Mouse (Mus musculus): ENCODE results near the gene Pcgf1.

Pcgf1 gene

GRCm38 (mm10) chr6:83077630-83078323, at the start of gene Pcgf1:
TSS of gene Pcgf1 (plus strand) at chr6:83077869.
- no peak for DNase-seq (ENCODE audit: low read depth, low spot score)

DNA sequence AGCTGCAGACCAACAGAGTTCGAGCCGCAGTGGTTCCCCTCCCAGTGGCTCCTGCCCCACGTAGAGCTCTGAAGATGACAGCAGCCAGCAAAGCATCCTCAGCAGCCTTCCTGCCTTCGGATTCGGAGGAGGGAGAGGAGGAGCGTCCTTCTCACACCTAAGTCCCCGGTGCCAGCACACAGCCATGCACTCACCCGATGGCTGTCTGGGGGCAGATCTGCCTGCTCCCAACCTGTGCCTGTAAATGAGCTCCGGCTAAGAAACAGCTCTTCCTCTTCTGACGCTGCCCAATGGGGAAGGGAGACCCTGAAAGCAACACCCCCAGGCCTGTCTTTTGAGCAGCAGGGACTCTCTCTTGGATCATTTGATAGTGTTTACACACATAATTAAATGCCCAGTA, 47.9 kb upstream of the Pcgf1 start:
- no peak for DNase-seq (ENCODE audit: low read depth, low spot score)

DNA sequence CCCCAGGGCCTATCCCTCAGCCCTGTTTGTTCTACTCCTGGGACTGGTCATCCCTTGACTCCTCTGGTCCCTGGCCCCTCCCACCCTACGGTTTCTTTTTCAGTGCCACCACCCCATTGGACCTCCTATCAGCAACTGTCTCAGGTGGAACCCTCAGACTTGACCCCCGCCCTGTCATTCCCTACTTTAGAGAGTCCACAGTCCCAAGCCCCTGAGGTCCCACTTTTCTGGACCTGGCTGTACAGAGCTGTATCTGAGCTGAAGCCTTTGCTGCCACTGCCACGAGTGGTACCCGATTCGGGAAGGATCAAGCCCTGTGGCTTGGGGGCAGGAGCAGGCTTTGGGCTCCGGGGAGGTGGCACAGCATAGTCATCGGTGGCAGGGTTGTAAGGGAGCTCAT, 46.6 kb upstream of the Pcgf1 start:
- no peak for DNase-seq (ENCODE audit: low read depth, low spot score)

DNA sequence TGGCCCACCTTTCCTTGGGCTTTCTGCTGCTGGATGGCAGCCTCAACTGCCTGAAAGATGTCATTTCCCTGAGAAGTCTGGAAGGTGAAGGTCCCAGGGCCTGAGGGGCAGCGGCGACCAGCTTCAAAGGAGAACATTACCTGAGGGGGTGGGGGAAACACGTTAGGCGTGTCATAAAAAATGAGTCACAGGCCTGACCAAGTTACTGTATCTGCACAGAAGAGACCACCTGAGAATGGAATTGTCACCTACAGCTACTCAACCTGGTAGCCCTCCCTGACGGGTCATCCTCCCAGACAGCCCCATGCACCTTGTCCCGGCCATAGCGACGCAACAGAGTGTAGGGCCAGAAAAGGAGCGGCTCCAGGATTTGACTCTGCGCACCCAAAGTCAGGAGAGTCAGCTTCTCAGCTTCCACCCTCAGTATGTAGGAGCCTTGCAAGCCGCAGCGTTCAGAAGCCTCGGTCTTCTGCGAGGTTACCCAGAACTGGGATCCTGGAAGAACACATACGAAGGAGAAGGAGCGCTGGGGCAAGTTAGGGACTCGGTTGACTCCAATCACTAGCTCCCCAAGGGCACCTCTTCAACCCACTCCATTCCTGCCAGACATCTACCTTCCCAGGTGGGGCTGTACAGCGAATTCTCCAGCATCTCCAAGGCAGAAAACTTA, 45.6 kb upstream of the Pcgf1 start:
- DNase-seq (ENCODE audit: low read depth, low spot score), result no peak

- no peak for DNase-seq (ENCODE audit: low read depth, low spot score)
Observed at GRCm38 (mm10) chr6:83032769-83033191, 44.9 kb upstream of the Pcgf1 start.

DNA sequence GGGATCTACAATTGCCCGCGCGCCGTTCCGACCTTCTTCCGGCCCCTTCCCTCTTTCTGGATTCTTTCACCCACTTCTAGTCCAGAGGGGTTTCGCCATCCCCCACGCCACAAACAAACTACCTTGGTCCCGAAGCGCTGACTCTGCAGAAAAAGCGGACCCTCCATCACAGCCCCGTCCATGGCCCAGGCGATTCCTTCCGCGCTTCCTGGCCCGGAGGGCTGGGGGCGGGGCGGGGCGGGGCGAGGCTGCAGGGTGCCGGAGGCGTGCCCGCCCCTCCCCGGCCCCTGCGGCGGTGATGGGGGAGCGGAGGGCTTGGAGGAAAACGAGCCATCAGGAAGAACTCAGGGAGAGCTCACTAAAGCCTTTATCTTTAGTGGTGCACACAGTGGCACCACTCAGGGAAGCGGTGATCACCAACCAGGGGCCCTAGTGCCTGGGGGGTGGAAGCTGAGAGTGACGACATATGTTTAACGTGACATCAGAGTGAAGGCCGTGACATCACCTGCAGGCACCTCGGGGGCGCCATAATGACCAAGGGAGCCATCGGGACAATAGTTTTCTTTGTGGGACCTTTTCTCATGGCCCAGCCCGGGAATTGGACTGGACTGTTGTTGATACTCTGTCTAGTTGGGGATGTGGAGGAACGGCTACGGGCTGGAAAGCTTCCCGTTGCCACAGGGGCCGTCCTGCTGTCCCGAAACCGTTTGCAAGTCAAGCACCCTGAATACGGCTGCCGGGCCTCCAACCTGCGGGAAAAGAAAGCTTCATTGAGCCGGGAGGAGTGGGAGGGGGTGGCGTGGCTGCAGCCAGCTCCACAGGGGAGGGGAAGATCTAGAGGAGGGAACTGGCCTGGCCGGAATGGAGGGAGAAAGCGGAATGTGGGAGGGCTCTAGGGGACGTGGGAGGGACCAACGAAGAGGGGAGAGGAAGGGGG, 44.2 kb upstream of the Pcgf1 start, which contains the start of the genes Dok1 and Loxl3:
Gene Dok1, minus strand, starts transcription at position 223 of the 937 bp plus-strand sequence.
Gene Loxl3, plus strand, starts transcription at position 925 of the 937 bp plus-strand sequence.
- peak; percentile 68 for DNase-seq (ENCODE audit: low read depth, low spot score)

- no peak for DNase-seq (ENCODE audit: low read depth, low spot score)
Observed at GRCm38 (mm10) chr6:83034463-83035055, 43.1 kb upstream of the Pcgf1 start.

DNA sequence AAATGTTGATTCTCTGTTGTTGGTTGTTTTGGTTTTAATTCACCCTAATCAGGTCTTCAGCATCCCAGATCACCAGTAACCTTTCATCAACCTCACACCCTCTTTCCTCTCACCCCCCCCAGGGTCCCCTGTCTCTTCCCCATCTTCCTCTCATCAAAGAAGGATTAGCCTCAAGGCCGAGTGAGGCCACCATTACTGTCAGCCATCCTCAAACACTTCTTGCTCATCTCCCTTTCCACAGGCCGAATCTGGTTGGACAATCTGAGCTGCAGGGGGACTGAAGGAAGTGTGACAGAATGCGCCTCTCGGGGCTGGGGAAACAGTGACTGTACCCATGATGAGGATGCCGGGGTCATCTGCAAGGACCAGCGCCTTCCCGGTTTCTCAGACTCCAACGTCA, 40.5 kb upstream of the Pcgf1 start:
- DNase-seq (ENCODE audit: low read depth, low spot score), result no peak

GRCm38 (mm10) chr6:83038496-83039012, 39.1 kb upstream of the Pcgf1 start:
- DNase-seq (ENCODE audit: low read depth, low spot score), result peak; percentile 88

- DNase-seq (ENCODE audit: low read depth, low spot score), result no peak
Observed at GRCm38 (mm10) chr6:83040601-83041000, 37.1 kb upstream of the Pcgf1 start.

- no peak for DNase-seq (ENCODE audit: low read depth, low spot score)
Observed at GRCm38 (mm10) chr6:83043561-83043960, 34.1 kb upstream of the Pcgf1 start.

DNA sequence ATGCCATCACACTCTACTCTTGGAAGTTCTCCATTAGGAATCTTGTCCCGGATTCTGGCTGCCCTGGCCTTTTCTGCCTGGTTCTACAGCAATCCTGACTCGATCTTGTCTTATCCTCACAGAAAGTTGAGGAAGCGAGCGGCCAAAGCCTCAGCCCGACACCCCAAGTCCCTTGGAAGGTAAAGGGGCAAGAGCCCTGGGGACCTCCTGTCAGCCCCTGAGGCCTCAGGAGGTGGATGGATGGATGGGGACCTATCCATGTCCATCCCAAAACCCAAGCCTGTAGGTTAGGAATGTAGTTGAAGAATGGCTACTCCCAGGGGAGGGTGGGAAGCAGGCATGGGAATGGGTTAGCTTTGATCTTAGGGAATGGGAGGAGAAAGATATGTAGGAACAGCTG, 33.7 kb upstream of the Pcgf1 start:
- no peak for DNase-seq (ENCODE audit: low read depth, low spot score)

GRCm38 (mm10) chr6:83044742-83045141, 32.9 kb upstream of the Pcgf1 start:
- no peak for DNase-seq (ENCODE audit: low read depth, low spot score)

GRCm38 (mm10) chr6:83049367-83049766, 28.3 kb upstream of the Pcgf1 start:
- DNase-seq (ENCODE audit: low read depth, low spot score), result no peak

DNA sequence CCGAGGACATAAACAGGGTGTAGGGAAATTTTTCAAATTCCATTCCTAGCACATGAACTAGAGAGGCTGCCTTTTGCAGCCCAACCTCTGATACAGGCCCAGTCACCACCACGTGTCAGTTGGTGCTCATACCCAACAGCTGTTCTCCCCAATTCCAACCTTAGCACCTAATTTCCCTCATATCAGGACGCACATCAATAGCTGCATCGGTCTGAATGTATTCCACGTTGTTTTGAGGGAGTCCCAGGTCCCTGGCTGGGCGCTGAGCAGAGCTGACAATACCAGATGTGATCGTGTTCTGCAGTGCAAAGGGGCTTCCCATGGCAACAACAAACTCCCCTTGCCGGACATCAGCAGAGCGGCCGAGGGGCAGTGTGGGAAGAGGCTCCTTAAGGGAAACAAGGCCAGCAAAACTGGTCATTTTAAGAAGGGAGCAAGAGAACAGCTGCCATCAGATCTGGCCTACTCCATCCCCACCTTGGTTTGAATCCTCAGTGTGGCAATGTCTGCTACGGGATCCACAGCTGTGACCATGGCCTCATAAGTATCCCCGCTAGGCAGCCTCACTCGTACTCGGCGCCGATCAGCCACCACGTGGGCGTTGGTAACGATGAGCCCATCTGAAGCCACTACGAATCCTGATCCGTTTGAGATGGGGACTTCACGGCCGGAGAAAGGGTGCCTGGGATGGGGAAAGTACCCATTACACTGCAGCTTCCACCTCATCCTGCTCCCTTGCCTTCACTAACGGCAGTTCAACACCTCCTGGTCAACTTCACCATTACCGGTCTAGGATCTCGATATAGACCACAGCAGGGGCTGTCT, 24.3 kb upstream of the Pcgf1 start:
- no peak for DNase-seq (ENCODE audit: low read depth, low spot score)

DNA sequence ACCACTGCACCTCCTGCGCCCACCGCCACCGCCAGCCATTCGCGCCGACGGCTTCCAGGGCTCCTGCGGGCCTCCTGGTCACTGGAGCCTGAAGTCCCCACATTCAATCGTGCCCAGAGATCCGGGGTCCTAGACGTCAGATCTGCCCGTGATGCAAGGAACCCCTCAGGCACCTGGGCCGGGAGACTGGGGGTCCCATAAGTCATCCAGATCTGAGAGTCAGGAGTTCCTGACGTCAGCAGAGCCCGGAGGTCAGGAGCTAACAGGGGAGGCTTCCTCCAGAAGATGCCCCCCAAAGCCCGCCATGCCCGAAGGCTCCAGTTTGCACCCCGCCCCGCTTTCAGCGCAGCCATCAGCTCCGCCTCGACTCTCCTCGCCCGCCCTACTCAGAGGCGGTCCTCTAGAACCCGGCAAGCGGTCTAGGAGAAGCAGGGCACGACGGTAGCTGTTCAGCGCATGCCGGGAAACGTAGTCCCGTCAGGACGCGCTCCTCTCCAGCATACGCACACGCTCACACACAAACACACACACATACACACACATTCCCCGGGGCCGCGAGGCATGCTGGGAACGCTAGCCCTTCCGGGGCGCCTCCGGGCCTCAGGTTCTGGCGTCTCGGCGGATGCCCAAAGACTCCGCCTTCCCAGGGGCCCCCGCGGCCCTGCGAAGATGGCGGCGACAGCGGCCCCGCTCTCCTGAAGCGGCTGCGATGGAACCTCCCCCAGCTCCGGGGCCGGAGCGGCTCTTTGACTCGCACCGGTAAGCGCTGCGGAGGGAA, 23.4 kb upstream of the Pcgf1 start, which contains the start of gene Aup1:
Gene Aup1, plus strand, starts transcription at position 448 of the 778 bp plus-strand sequence.
- peak; percentile 93 for DNase-seq (ENCODE audit: low read depth, low spot score)

DNA sequence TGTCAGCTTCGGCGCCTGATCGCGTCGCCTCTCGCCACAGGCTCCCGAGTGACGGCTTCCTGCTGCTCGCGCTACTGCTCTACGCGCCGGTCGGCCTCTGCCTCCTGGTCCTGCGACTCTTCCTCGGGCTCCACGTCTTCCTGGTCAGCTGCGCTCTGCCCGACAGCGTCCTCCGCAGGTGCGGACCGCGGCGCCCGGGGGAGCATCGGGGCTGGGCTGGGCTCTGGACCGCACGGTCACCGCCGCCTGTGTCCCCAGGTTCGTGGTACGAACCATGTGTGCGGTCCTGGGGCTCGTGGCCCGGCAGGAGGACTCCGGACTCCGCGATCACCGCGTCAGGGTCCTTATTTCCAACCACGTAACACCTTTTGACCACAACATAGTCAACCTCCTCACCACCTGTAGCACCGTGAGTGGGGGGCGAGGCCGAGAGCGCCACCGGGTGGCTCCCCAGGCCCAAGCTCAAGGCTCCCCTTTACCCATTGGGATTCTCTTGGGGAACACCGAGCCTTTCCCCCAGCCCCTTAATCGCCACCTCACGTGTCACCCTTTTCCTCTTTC, 22.7 kb upstream of the Pcgf1 start, which contains the start of gene Htra2:
Gene Htra2, minus strand, starts transcription at position 403 of the 561 bp plus-strand sequence.
- DNase-seq (ENCODE audit: low read depth, low spot score), result no peak

DNA sequence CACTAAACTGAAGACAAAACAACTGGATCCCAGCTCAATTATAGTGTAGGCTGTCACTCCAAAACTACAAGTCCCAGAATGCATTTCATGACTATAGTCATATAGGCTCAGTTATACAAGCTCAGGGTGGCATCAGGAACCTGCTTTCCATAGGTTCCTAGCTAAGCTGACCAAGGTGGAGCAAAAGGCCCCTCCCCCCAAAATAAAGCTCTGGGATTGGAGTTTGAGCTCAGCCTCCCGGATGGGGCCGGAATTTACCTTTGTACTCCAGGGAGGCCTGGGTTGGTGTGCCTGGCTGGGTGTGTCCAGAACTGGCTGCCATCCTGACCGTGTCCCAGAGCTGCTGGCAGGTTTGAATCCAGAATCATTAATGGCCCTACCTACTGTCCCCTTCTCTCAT, 19.9 kb upstream of the Pcgf1 start, which contains the start of gene Dqx1:
Gene Dqx1, plus strand, starts transcription at position 55 of the 400 bp plus-strand sequence.
- DNase-seq (ENCODE audit: low read depth, low spot score), result no peak

GRCm38 (mm10) chr6:83058725-83059124, 18.9 kb upstream of the Pcgf1 start:
- DNase-seq (ENCODE audit: low read depth, low spot score), result no peak

All from c-Kit-negative CD71-positive TER-119-positive erythroid progenitor cells, embryonic 14.5 days (primary cell).